Mouse (Mus musculus): ENCODE results near the gene Shisa7. TPM values are rescaled to one million over a fixed set of nuclear protein-coding genes. Genes with fewer than 3 reads are reported as not detected.

Gene Shisa7
- polyA plus RNA-seq, 1 experiment from 2014 or later = not detected

Other genes starting within 250 kb of the Shisa7 start
- gene Ptprh, start 240.7 kb downstream of the Shisa7 start, polyA plus RNA-seq (2018) = not detected in 3 replicates
- 1.4 to 2.3 TPM (median 2.1 TPM) in 3 replicates for gene Tmem86b, start 213.3 kb downstream of the Shisa7 start, polyA plus RNA-seq (2018)
- 68.2 to 77.4 TPM (median 74.2 TPM) in 3 replicates for gene Ppp6r1, start 185.7 kb downstream of the Shisa7 start, polyA plus RNA-seq (2018)
- gene Hspbp1, start 159.6 kb downstream of the Shisa7 start, polyA plus RNA-seq (2018) = 13.6 to 44.2 TPM (median 27.9 TPM) in 3 replicates
- 0.07 TPM in 1 of 3 replicates, not detected in the others for gene Brsk1, start 154.1 kb downstream of the Shisa7 start, polyA plus RNA-seq (2018)
- gene Tmem150b, start 119.4 kb downstream of the Shisa7 start, polyA plus RNA-seq (2018) = 1.2 to 4.1 TPM (median 2.5 TPM) in 3 replicates
- gene Kmt5c, start 104.6 kb downstream of the Shisa7 start, polyA plus RNA-seq (2018) = 13.0 to 41.3 TPM (median 19.4 TPM) in 3 replicates
- gene Cox6b2, start 91.6 kb downstream of the Shisa7 start, polyA plus RNA-seq (2018) = 1.3 TPM in 1 of 3 replicates, not detected in the others
- not detected in 3 replicates for gene Fam71e2, start 73.4 kb downstream of the Shisa7 start, polyA plus RNA-seq (2018)
- gene Il11, start 61.8 kb downstream of the Shisa7 start, polyA plus RNA-seq (2018) = not detected in 3 replicates
- gene Tmem190, start 61.8 kb downstream of the Shisa7 start, polyA plus RNA-seq (2018) = not detected in 3 replicates
- gene Tmem238, start 55.0 kb downstream of the Shisa7 start, polyA plus RNA-seq (2018) = 0.67 to 1.6 TPM (median 0.70 TPM) in 3 replicates
- 395 to 534 TPM (median 483 TPM) in 3 replicates for gene Rpl28, start 51.8 kb downstream of the Shisa7 start, polyA plus RNA-seq (2018)
- 69.0 to 174 TPM (median 124 TPM) in 3 replicates for gene Ube2s, start 32.1 kb downstream of the Shisa7 start, polyA plus RNA-seq (2018)
- gene Isoc2b, start 25.6 kb upstream of the Shisa7 start, polyA plus RNA-seq (2018) = 6.2 to 11.2 TPM (median 10.2 TPM) in 3 replicates
- gene Isoc2a, start 32.5 kb upstream of the Shisa7 start, polyA plus RNA-seq (2018) = 9.6 to 13.3 TPM (median 13.0 TPM) in 3 replicates
- not detected in 3 replicates for gene Gm36210, start 61.8 kb upstream of the Shisa7 start, polyA plus RNA-seq (2018)
- gene Zfp628, start 70.5 kb upstream of the Shisa7 start, polyA plus RNA-seq (2018) = 3.1 to 5.6 TPM (median 4.4 TPM) in 3 replicates
- 0.15 to 1.1 TPM (median 0.17 TPM) in 3 replicates for gene Nat14, start 77.3 kb upstream of the Shisa7 start, polyA plus RNA-seq (2018)
- 0.13 to 0.33 TPM (median 0.28 TPM) in 3 replicates for gene Ssc5d, start 81.1 kb upstream of the Shisa7 start, polyA plus RNA-seq (2018)
- 0.36 to 1.8 TPM (median 1.1 TPM) in 3 replicates for gene Sbk2, start 119.7 kb upstream of the Shisa7 start, polyA plus RNA-seq (2018)
- not detected in 3 replicates for gene Sbk3, start 126.5 kb upstream of the Shisa7 start, polyA plus RNA-seq (2018)
- gene Zfp579, start 151.5 kb upstream of the Shisa7 start, polyA plus RNA-seq (2018) = 4.3 to 9.9 TPM (median 7.3 TPM) in 3 replicates
- gene Zfp524, start 169.7 kb upstream of the Shisa7 start, polyA plus RNA-seq (2018) = 13.7 to 24.6 TPM (median 14.3 TPM) in 3 replicates
- gene Fiz1, start 170.0 kb upstream of the Shisa7 start, polyA plus RNA-seq (2018) = 16.5 to 21.5 TPM (median 18.2 TPM) in 3 replicates
- not detected in 3 replicates for gene Gm44973, start 170.8 kb upstream of the Shisa7 start, polyA plus RNA-seq (2018)
- 11.9 to 13.8 TPM (median 12.4 TPM) in 3 replicates for gene Zfp865, start 175.7 kb upstream of the Shisa7 start, polyA plus RNA-seq (2018)
- gene Ccdc106, start 175.9 kb upstream of the Shisa7 start, polyA plus RNA-seq (2018) = 0.28 to 1.1 TPM (median 0.37 TPM) in 3 replicates
- 0.25 to 0.76 TPM in 2 of 3 replicates, not detected in the other for gene 4632433K11Rik, start 189.4 kb upstream of the Shisa7 start, polyA plus RNA-seq (2018)
- gene Zfp784, start 193.8 kb upstream of the Shisa7 start, polyA plus RNA-seq (2018) = 1.8 to 2.2 TPM (median 1.8 TPM) in 3 replicates
- 2.0 TPM in 3 replicates for gene Zfp580, start 206.8 kb upstream of the Shisa7 start, polyA plus RNA-seq (2018)
- gene U2af2, start 217.4 kb upstream of the Shisa7 start, polyA plus RNA-seq (2018) = 93.4 to 180 TPM (median 101 TPM) in 3 replicates
- 84.6 to 130 TPM (median 119 TPM) in 3 replicates for gene Epn1, start 235.5 kb upstream of the Shisa7 start, polyA plus RNA-seq (2018)

Measured in macrophage (primary cell).